ENCODE assay signal across 17 mouse cellular contexts in genomic region chr14:8108047-8108446, GRCm38 (mm10). TPM values are rescaled to one million over a fixed set of nuclear protein-coding genes. Genes with fewer than 3 reads are reported as not detected.
DNase-seq lines count a peak whose midpoint lies in the region; ATAC-seq lines count a peak whose summit lies in the region.
"Had no signal": no experiment of that assay in that cellular context is flagged by ENCODE, and none has a peak within 500 bp of the region (broad histone marks: within the 10 kb centered on the region; RNA-seq: fewer than 3 reads in every experiment).

No protein-coding gene starts in this region.

- no peak overlapping the region for H3K9ac ChIP-seq in hindbrain, embryonic 13.5 days
- H3K9ac ChIP-seq: forebrain, embryonic 13.5 days; heart, embryonic 12.5 days; hindbrain, embryonic 15.5 days had no signal

- H3K4me2 ChIP-seq in hindbrain, embryonic 13.5 days = no peak overlapping the region
- H3K4me2 ChIP-seq: forebrain, embryonic 13.5 days; heart, embryonic 12.5 days; hindbrain, embryonic 15.5 days had no signal

- H3K79me2 ChIP-seq in macrophage (ENCODE audit: inconsistent target) = peaks cover 90% of the 10 kb centered on the region

- 85% methylated on average over 4 of the region's 4 CpGs for WGBS in macrophage (ENCODE audit: missing documents)
- 83% methylated on average over 4 of the region's 4 CpGs for WGBS in hindbrain, embryonic 13.5 days

- H3K9me3 ChIP-seq in megakaryocyte, embryonic 14.5 days = no peaks in the 10 kb centered on the region
- H3K9me3 ChIP-seq in hindbrain, embryonic 13.5 days = no peaks in the 10 kb centered on the region
- H3K9me3 ChIP-seq: embryonic facial prominence, embryonic 10.5 days; forebrain, embryonic 13.5 days; heart, embryonic 12.5 days; hindbrain, embryonic 10.5 days; hindbrain, embryonic 15.5 days had no signal

- no peaks in the 10 kb centered on the region for H3K27me3 ChIP-seq in megakaryocyte, embryonic 14.5 days (replicated peaks)
- H3K27me3 ChIP-seq in hindbrain, embryonic 13.5 days = no peaks in the 10 kb centered on the region
- H3K27me3 ChIP-seq: forebrain, embryonic 13.5 days; heart, embryonic 12.5 days; hindbrain, embryonic 15.5 days had no signal

- ATAC-seq in megakaryocyte, adult 5-6 weeks (ENCODE audit: poor library complexity, severe bottlenecking) = no peak
- ATAC-seq in granulocyte monocyte progenitor cell, adult 5-6 weeks (replicated peaks; ENCODE audit: poor library complexity, severe bottlenecking) = no peak
- ATAC-seq in hindbrain, embryonic 13.5 days (ENCODE audit: low FRiP score) = no peak
- ATAC-seq: CD4-positive, CD25-positive, alpha-beta regulatory T cell, adult 4 months; forebrain, embryonic 13.5 days had no signal

- H3K4me3 ChIP-seq in megakaryocyte, embryonic 14.5 days (replicated peaks) = peak overlapping the region; percentile 71
- H3K4me3 ChIP-seq in macrophage (ENCODE audit: inconsistent target) = no peak overlapping the region
- no peak overlapping the region for H3K4me3 ChIP-seq in hindbrain, embryonic 13.5 days
- H3K4me3 ChIP-seq: embryonic facial prominence, embryonic 10.5 days; forebrain, embryonic 13.5 days; heart, adult 2 months; heart, embryonic 12.5 days; hindbrain, embryonic 10.5 days; hindbrain, embryonic 15.5 days had no signal

- H3K36me3 ChIP-seq in megakaryocyte, embryonic 14.5 days (replicated peaks; ENCODE audit: low read length) = peaks cover 43% of the 10 kb centered on the region
- H3K36me3 ChIP-seq in macrophage (ENCODE audit: inconsistent target) = no peaks in the 10 kb centered on the region; the same call in 1 of the 2 replicates
- H3K36me3 ChIP-seq in hindbrain, embryonic 13.5 days = no peaks in the 10 kb centered on the region
- H3K36me3 ChIP-seq: embryonic facial prominence, embryonic 10.5 days; hindbrain, embryonic 10.5 days; hindbrain, embryonic 15.5 days had no signal

- peak overlapping the region; percentile 55 for H3K27ac ChIP-seq in macrophage
- H3K27ac ChIP-seq in hindbrain, embryonic 13.5 days = no peak overlapping the region
- H3K27ac ChIP-seq: embryonic facial prominence, embryonic 10.5 days; forebrain, embryonic 13.5 days; heart, adult 2 months; hindbrain, embryonic 10.5 days; hindbrain, embryonic 15.5 days had no signal

- peak; percentile 32 to 39 for DNase-seq in B cell, adult 2 months
- DNase-seq: adrenal gland, postnatal 10 days; cerebellum, adult 2 months; cerebellum, postnatal 10 days; gastrocnemius, postnatal 10 days; heart, adult 2 months had no signal

- H3K4me1 ChIP-seq in megakaryocyte, embryonic 14.5 days = peaks cover 47% of the 10 kb centered on the region
- peaks cover 6% of the 10 kb centered on the region for H3K4me1 ChIP-seq in hindbrain, embryonic 13.5 days (replicated peaks)
- H3K4me1 ChIP-seq: embryonic facial prominence, embryonic 10.5 days; hindbrain, embryonic 10.5 days had no signal

RNA-seq across cellular contexts. Expression of gene Pxk, which starts 10.0 kb away (rescaled TPM):
- polyA plus RNA-seq in megakaryocyte, embryonic 14.5 days (2012; ENCODE audit: insufficient read depth, low replicate concordance) = 3.5 and 7.4 TPM in 2 replicates
- 41.9 and 47.3 TPM in 2 replicates for total RNA-seq in megakaryocyte, adult 5-6 weeks (2015)
- total RNA-seq in megakaryocyte, adult 5-6 weeks (2017) = 28.0 and 37.9 TPM in 2 replicates
- total RNA-seq in macrophage (2018; cell fraction: chromatin; rRNA removed) = 10 to 100 TPM; 37.6 to 96.2 (median 71.8) TPM
- total RNA-seq in macrophage (2018; cell fraction: cytosol; rRNA removed) = 10 to 100 TPM; 27.4 to 57.7 (median 40.3) TPM
- total RNA-seq in macrophage (2018; cell fraction: nucleus; rRNA removed) = 10 to 100 TPM; 28.0 to 76.9 (median 53.0) TPM
- 30.9 to 55.5 TPM (median 34.0 TPM) in 3 replicates for polyA plus RNA-seq in macrophage (2018)
- 34.1 and 40.7 TPM in 2 replicates for total RNA-seq in granulocyte monocyte progenitor cell, adult 5-6 weeks (2014; fragmentation: Nextera tagmentation)
- total RNA-seq in granulocyte monocyte progenitor cell, adult 5-6 weeks (2017) = 25.6 and 30.0 TPM in 2 replicates
- 61.4 and 62.8 TPM in 2 replicates for polyA plus RNA-seq in hindbrain, embryonic 13.5 days (2015; fragmentation: Nextera tagmentation; extraction: Ambion mirVana)

RNA-seq across cellular contexts. Expression of gene Rpp14, which starts 27.9 kb away (rescaled TPM):
- 1.2 TPM in 1 of 2 replicates, not detected in the other for polyA plus RNA-seq in megakaryocyte, embryonic 14.5 days (2012; ENCODE audit: insufficient read depth, low replicate concordance)
- 14.7 and 14.9 TPM in 2 replicates for total RNA-seq in megakaryocyte, adult 5-6 weeks (2015)
- 12.4 and 13.8 TPM in 2 replicates for total RNA-seq in megakaryocyte, adult 5-6 weeks (2017)
- total RNA-seq in macrophage (2018; cell fraction: chromatin; rRNA removed) = 10 to 100 TPM in 1 of 26 experiments, 1 to 10 TPM in 22, under 1 TPM in 3; 0.38 to 11.4 (median 3.0) TPM
- total RNA-seq in macrophage (2018; cell fraction: cytosol; rRNA removed) = 10 to 100 TPM in 23 of 26 experiments, 1 to 10 TPM in 3; 7.6 to 22.7 (median 14.1) TPM
- total RNA-seq in macrophage (2018; cell fraction: nucleus; rRNA removed) = 10 to 100 TPM in 4 of 26 experiments, 1 to 10 TPM in 22; 2.1 to 18.3 (median 5.1) TPM
- 13.0 to 22.4 TPM (median 17.1 TPM) in 3 replicates for polyA plus RNA-seq in macrophage (2018)
- total RNA-seq in granulocyte monocyte progenitor cell, adult 5-6 weeks (2014; fragmentation: Nextera tagmentation) = 35.5 and 43.7 TPM in 2 replicates
- 62.6 and 72.8 TPM in 2 replicates for total RNA-seq in granulocyte monocyte progenitor cell, adult 5-6 weeks (2017)
- polyA plus RNA-seq in hindbrain, embryonic 13.5 days (2015; fragmentation: Nextera tagmentation; extraction: Ambion mirVana) = 47.4 and 48.0 TPM in 2 replicates
